Mouse (Mus musculus) midbrain, embryonic 13.5 days (tissue): ENCODE measurements around the gene Prss45. TPM values are rescaled to one million over a fixed set of nuclear protein-coding genes. Genes with fewer than 3 reads are reported as not detected.
"Not testable (repeated sequence)": the region's sequence is repeated elsewhere in the genome, so short reads cannot be mapped to it uniquely, and the experiment has no call there.

Experiments
- ATAC-seq: fragments of 200-750 bp; cut with Nextera tagmentation; 2 replicates; pipeline ENCODE4 v1.8.0; 2017; ENCODE audit warnings: mild to moderate bottlenecking, moderate TSS enrichment, moderate library complexity
- H3K27ac ChIP-seq: fragments of 300-500 bp; sonication (generic); 2 replicates; pipeline ENCODE4 v1.5.1; 2015; ENCODE audit warnings: inconsistent platforms, mild to moderate bottlenecking, moderate library complexity
- H3K27me3 ChIP-seq: fragments of 300-500 bp; sonication (generic); 2 replicates; pipeline ENCODE4 v1.6.1; 2015; ENCODE audit warnings: mild to moderate bottlenecking, inconsistent platforms
- H3K36me3 ChIP-seq: fragments of 300-500 bp; sonication (generic); 2 replicates; pipeline ENCODE4 v1.6.1; 2015; ENCODE audit warnings: mild to moderate bottlenecking, inconsistent platforms
- H3K4me1 ChIP-seq: fragments of 300-500 bp; sonication (generic); replicated peaks from 2 replicates; pipeline ENCODE4 v1.6.1; 2015; ENCODE audit warnings: inconsistent platforms
- H3K4me2 ChIP-seq: fragments of 300-500 bp; sonication (generic); replicated peaks from 2 replicates; pipeline ENCODE4 v1.6.1; 2015; ENCODE audit warnings: moderate library complexity, mild to moderate bottlenecking, inconsistent platforms
- H3K4me3 ChIP-seq: fragments of 300-500 bp; sonication (generic); replicated peaks from 2 replicates; pipeline ENCODE4 v1.5.1; 2015; ENCODE audit warnings: mild to moderate bottlenecking, inconsistent platforms
- H3K9ac ChIP-seq: fragments of 300-500 bp; sonication (generic); replicated peaks from 2 replicates; pipeline ENCODE4 v1.6.1; 2015; ENCODE audit warnings: mild to moderate bottlenecking, inconsistent platforms
- H3K9me3 ChIP-seq: fragments of 300-500 bp; sonication (generic); 2 replicates; pipeline ENCODE4 v1.6.1; 2016; ENCODE audit warnings: mild to moderate bottlenecking, inconsistent platforms
- WGBS: fragments of 180-500 bp; shearing (Covaris S2); methylation state at CpG from one replicate; pipeline ENCODE4 v1.1.7; 2015; 5-methylcytosine and 5-hydroxymethylcytosine counted together
- polyA plus RNA-seq: library from polyadenylated mRNA; unstranded; fragments of >200 nt; fragmentation: Nextera tagmentation; extraction: Ambion mirVana; gene quantifications from 2 replicates; pipeline ENCODE4 v1.2.1, GENCODE M21; 2015

The Prss45 gene
- polyA plus RNA-seq, result not detected in 2 replicates

DNA sequence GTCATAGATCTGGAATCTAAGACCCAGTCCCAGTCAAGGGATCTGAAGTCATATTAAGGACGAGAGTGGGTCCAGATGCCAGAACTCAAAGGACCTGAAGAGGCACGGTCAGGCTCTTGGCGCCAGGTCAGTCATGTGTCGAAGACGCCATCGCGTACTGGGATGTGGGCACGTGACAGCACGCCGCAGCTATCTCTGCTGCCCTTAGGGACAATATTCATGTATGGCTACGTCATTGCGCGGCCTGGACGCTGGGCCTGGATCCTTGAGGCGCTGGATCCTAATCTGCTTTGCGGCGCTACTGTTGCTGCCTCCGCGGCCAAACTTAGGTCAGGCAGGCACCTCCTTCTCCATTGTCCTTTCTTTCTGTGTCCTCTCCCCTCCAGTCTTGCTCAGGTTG is at the start of gene Prss45:
Prss45 (plus strand) TSS at position 178 of the 400 bp plus-strand sequence.
- no peak within 1 kb of the TSS for H3K4me2 ChIP-seq
- no peak within 1 kb of the TSS for H3K4me3 ChIP-seq
- ATAC-seq, result no peak
- H3K9ac ChIP-seq, result no peak within 1 kb of the TSS
- H3K36me3 ChIP-seq, result no peaks in the 10 kb centered on the region
- H3K9me3 ChIP-seq, result no peaks in the 10 kb centered on the region
- WGBS, result 84% methylated on average over 19 of the region's 19 CpGs
- H3K4me1 ChIP-seq, result 0 out of 2 replicates have a peak, but pooled peaks cover 3% of the 10 kb centered on the region
- no peak within 1 kb of the TSS for H3K27ac ChIP-seq
- no peaks in the 10 kb centered on the region for H3K27me3 ChIP-seq

DNA sequence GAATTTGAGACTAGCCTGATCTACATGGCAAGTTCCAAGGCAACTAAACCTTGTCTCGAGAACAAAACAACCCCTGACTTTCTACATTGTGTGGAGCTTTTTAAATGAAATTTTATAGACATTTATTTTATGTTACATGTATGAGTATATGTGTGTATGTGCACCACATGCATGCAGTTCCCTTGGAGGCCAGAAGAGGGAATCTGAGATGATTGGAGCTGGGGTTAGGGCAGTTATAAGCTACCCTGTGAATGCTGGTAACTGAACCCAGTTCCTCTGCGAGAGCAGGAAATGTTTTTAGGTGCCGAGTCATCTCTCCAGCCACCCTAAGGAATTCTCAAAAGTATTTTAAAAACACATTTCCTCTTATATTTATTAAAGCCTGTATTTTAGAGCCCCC is 46.2 kb upstream of the Prss45 start:
- WGBS, result 93% methylated on average over 3 of the region's 3 CpGs
- Histone ChIP-seq H3K27me3 (no peaks in the 10 kb centered on the region), H3K9ac (no peak overlapping the region), H3K36me3 (no peaks in the 10 kb centered on the region), H3K4me1 (no peaks in the 10 kb centered on the region), H3K27ac (no peak overlapping the region), H3K9me3 (no peaks in the 10 kb centered on the region), H3K4me3 (no peak overlapping the region), H3K4me2 (no peak overlapping the region)
- ATAC-seq, result no peak

DNA sequence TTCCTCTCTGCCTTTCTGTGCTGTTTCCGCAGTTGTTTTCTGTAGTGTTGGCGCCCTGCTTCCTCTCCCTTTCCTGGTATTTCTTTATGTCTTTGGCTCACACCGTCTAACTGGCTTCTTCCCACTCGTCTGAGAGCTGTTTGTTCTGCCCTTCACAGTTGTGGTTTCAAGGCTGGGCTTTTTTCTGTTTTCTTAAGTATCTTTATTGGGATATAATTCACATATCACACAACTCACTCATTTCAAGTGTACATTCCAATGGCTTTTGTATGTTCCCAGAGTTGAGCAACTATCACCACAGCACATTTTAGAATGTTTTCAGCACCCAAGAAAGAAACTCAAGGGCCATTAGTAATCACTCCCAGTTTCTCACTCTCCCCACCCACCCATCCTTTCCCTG is 43.9 kb upstream of the Prss45 start:
- Histone ChIP-seq H3K4me2 (no peak overlapping the region), H3K27me3 (no peaks in the 10 kb centered on the region), H3K36me3 (no peaks in the 10 kb centered on the region), H3K9ac (no peak overlapping the region), H3K4me1 (no peaks in the 10 kb centered on the region), H3K27ac (no peak overlapping the region), H3K4me3 (no peak overlapping the region), H3K9me3 (no peaks in the 10 kb centered on the region)
- ATAC-seq, result no peak
- 80% methylated on average over 4 of the region's 4 CpGs for WGBS

DNA sequence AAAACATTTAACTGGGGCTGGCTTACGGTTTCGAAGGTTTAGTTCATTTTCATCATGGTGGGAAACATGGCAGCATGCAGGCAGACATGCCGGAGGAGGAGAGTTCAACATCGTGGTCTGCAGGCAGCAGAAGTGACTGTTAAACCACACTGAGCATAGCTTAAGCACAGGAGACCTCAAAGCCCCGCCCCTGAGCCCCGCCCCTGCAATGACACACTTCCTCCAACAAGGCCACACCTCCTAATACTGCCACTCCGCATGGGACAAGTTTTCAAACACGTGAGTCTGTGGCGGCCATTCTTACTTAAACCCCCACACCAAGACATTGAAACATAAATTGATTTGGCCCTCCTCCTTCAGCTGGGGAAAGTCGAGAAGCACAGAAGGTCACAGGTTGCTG is 37.4 kb upstream of the Prss45 start:
- no peak overlapping the region for H3K9ac ChIP-seq
- WGBS, result 89% methylated on average over 10 of the region's 10 CpGs

DNA sequence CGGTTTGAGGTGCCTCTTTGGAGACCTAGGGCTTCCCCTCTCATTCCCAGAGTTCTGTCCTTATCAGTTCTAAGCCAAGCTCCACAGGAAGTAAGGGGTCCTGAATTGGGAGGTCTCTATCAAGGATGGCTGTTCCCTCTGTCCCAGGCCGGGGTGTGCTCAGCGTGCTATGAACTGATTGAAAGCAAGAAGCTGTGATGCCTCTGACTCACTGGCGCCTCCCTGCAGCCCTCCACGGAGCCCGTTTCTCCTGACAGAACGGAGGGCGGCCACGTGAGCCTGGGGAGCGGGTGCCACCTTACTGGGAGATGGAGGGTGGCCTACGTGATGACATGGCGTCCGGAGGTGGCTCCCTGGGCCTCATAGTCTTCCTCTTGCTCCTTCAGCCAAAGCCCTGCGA is 36.5 kb upstream of the Prss45 start, which contains the start of gene Prss42:
Prss42 (plus strand) TSS at position 301 of the 400 bp plus-strand sequence.
- H3K9ac ChIP-seq, result no peak within 1 kb of the TSS
- H3K27ac ChIP-seq, result no peak within 1 kb of the TSS
- H3K9me3 ChIP-seq, result no peaks in the 10 kb centered on the region
- H3K36me3 ChIP-seq, result no peaks in the 10 kb centered on the region
- WGBS, result 94% methylated on average over 14 of the region's 14 CpGs
- ATAC-seq, result no peak
- H3K4me3 ChIP-seq, result no peak within 1 kb of the TSS
- H3K27me3 ChIP-seq, result no peaks in the 10 kb centered on the region
- H3K4me1 ChIP-seq, result no peaks in the 10 kb centered on the region
- H3K4me2 ChIP-seq, result no peak within 1 kb of the TSS

More for the DNA sequence above, 37.4 kb upstream of the Prss45 start:
- Histone ChIP-seq H3K9me3 (no peaks in the 10 kb centered on the region), H3K27me3 (no peaks in the 10 kb centered on the region), H3K4me3 (no peak overlapping the region), H3K4me1 (no peaks in the 10 kb centered on the region), H3K4me2 (no peak overlapping the region), H3K36me3 (no peaks in the 10 kb centered on the region), H3K27ac (no peak overlapping the region)
- ATAC-seq, result no peak

DNA sequence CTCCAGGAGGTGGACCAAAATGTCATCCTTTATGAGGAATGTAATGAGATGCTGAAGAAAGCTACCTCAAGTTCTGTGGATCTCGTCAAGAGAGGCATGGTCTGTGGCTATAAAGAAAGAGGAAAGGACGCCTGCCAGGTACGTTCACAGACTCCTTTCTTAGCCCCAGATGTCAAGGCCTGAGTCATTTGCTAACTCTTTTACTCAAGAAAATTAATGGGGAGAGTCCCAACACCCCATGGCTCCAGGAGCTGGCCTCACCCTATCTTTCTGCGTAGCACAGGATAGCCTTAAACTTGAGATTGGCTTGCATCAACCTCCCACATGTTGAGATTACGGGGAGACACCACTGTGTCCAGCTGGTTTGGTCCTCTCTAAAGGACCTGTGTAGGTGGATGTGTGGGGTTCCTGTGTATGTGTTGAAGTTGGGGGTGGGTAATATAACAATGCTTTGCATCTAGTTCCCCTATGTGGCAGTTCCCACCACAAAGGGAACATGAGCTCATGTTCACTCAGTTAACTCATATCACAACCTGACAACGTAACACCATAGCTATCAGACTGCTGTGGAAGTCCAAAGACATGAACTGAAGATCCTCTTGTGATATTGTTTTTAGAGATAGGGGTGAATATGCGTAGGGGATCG is 33.4 kb upstream of the Prss45 start:
- H3K4me1 ChIP-seq, result no peaks in the 10 kb centered on the region
- no peak for ATAC-seq
- no peak overlapping the region for H3K4me2 ChIP-seq
- no peak overlapping the region for H3K4me3 ChIP-seq
- H3K36me3 ChIP-seq, result no peaks in the 10 kb centered on the region
- no peak overlapping the region for H3K9ac ChIP-seq
- no peaks in the 10 kb centered on the region for H3K27me3 ChIP-seq
- WGBS, result 90% methylated on average over 8 of the region's 8 CpGs
- H3K27ac ChIP-seq, result no peak overlapping the region
- H3K9me3 ChIP-seq, result no peaks in the 10 kb centered on the region

DNA sequence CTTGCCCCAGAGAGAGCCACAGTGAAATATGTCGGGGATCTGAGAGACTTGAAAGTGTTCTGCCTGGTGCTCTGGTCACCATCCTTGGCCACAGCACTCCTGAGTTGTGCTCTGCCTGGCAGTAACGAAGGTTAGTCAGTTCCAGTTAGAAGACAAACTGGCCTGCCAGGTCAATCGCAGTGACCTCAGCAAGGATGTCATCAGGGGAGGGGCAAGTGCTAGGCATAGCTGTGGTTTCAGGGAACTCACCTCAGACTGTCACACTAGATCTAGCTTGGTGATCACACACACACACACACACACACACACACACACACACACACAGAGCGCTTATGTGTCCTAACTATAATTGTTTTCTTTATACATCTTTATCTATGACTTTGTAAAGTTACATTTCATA is 31.1 kb upstream of the Prss45 start:
- Histone ChIP-seq H3K27me3 (no peaks in the 10 kb centered on the region), H3K36me3 (no peaks in the 10 kb centered on the region), H3K4me1 (no peaks in the 10 kb centered on the region), H3K9ac (no peak overlapping the region), H3K4me3 (no peak overlapping the region), H3K9me3 (no peaks in the 10 kb centered on the region), H3K27ac (no peak overlapping the region), H3K4me2 (no peak overlapping the region)
- WGBS, result 75% methylated on average over 4 of the region's 4 CpGs
- ATAC-seq, result no peak

DNA sequence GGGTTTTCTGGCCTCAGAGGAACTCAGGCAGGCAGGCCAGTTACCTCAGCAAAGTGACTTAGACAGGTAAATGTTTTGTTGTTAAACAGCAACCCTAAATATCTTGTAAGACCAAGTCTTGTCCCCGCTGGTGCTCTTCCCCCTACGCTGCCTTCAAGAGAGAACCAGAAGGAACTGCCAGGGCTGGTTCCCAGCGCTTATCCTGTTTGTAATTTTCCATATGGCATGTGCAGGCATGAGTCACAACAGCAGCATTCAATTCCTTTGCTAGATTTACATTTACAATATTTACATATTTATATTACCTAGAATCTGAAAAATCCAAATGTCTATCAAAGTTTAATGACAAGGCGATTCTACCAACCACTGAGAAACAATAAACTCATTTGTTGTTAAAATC is 24.3 kb upstream of the Prss45 start:
- no peak for ATAC-seq
- Histone ChIP-seq H3K27ac (no peak overlapping the region), H3K4me1 (no peaks in the 10 kb centered on the region), H3K4me2 (no peak overlapping the region), H3K9ac (no peak overlapping the region), H3K27me3 (no peaks in the 10 kb centered on the region), H3K9me3 (no peaks in the 10 kb centered on the region), H3K36me3 (no peaks in the 10 kb centered on the region), H3K4me3 (no peak overlapping the region)
- WGBS, result 88% methylated on average over 4 of the region's 4 CpGs

DNA sequence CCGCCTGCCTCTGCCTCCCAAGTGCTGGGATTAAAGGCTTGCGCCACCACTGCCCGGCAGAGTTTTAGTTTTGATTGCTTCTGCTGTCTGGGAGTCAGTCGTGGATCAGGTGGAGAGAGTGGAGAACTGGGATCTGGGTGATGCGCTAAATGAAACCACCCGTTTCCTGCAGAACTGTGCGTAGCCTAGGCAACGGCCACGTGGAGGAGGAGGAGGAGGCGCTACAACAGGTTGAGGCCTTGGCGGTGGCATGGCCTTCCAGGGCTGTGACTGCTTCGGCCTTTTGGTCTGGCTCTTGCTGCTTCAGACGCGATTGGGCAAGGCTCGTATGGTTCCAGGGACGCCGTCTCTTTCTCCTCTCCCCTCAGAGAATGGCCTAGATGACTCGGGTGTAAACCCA is 20.6 kb upstream of the Prss45 start, which contains the start of gene Prss44:
Prss44 (plus strand) TSS at position 206 of the 400 bp plus-strand sequence.
- 69% methylated on average over 18 of the region's 18 CpGs for WGBS
- no peaks in the 10 kb centered on the region for H3K4me1 ChIP-seq
- no peaks in the 10 kb centered on the region for H3K27me3 ChIP-seq
- no peak within 1 kb of the TSS for H3K27ac ChIP-seq
- ATAC-seq, result no peak
- no peak within 1 kb of the TSS for H3K4me3 ChIP-seq
- no peaks in the 10 kb centered on the region for H3K9me3 ChIP-seq
- no peak within 1 kb of the TSS for H3K9ac ChIP-seq
- H3K36me3 ChIP-seq, result no peaks in the 10 kb centered on the region
- H3K4me2 ChIP-seq, result no peak within 1 kb of the TSS

DNA sequence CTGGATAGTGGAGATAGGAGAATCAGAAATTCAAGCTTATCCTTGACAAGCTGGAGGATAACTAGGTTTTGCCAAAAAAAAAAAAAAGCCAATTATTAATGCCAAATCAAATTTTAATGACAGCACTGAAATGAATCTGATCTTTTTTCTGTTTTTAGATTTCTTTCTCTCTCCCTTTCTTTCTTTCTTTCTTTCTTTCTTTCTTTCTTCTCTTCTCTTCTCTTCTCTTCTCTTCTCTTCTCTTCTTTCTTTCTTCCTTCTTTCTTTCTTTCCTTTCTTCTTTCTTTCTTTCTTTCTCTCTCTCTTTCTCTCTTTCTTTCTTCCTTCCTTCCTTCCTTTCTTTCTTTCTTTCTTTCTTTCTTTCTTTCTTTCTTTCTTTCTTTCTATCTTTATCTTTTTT is 13.8 kb upstream of the Prss45 start:
- H3K27me3 ChIP-seq, H3K27ac ChIP-seq, H3K9me3 ChIP-seq, H3K4me1 ChIP-seq, H3K4me2 ChIP-seq, H3K9ac ChIP-seq, H3K36me3 ChIP-seq, H3K4me3 ChIP-seq, ATAC-seq: not testable (repeated sequence)

DNA sequence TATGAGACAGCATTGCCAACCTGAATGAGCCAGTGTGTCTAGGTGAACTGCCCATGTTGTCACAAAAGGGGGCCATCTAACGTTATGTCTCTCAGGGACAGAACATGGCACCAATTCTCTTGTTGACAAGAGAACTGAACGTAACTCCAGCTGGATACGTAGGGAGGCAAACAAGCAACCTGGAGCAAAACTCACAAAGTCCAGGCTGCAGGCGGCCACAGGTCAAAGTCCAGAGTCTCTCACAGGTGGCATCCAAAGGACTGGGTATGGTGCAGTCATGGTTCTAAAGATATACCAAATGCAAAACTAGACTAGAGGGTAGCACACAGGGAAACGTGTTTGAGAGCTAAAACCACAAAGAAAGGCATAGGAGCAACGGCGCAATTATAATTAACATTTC is 13.0 kb upstream of the Prss45 start:
- no peaks in the 10 kb centered on the region for H3K4me1 ChIP-seq
- H3K27me3 ChIP-seq, result no peaks in the 10 kb centered on the region
- H3K9me3 ChIP-seq, result no peaks in the 10 kb centered on the region
- ATAC-seq, result no peak
- H3K4me3 ChIP-seq, result no peak overlapping the region
- no peak overlapping the region for H3K27ac ChIP-seq
- H3K9ac ChIP-seq, result no peak overlapping the region
- no peak overlapping the region for H3K4me2 ChIP-seq
- 89% methylated on average over 7 of the region's 7 CpGs for WGBS
- no peaks in the 10 kb centered on the region for H3K36me3 ChIP-seq

DNA sequence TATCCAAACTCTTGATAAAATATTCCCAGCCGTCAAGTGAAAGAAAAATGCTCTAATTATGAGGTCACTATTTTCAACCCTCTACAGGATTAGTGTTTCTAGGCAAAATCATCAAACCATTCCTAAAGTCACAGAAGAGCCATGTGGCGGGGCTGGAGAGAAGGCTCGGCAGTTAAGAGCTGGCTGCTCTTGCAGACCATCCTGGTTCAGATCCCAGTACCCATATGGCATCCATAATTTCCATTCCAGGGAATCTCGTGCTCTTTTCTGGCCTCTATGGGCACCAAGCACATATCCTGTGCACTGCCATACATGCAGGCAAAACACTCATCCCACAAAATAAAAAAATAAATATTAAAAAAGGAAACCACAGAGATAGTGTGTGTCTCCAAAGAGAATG is 9.0 kb upstream of the Prss45 start:
- Histone ChIP-seq H3K9ac (no peak overlapping the region), H3K27me3 (no peaks in the 10 kb centered on the region), H3K4me1 (no peaks in the 10 kb centered on the region), H3K4me2 (no peak overlapping the region), H3K4me3 (no peak overlapping the region), H3K27ac (no peak overlapping the region), H3K9me3 (no peaks in the 10 kb centered on the region), H3K36me3 (no peaks in the 10 kb centered on the region)
- ATAC-seq, result no peak
- WGBS, result 84% methylated on average over 4 of the region's 4 CpGs

DNA sequence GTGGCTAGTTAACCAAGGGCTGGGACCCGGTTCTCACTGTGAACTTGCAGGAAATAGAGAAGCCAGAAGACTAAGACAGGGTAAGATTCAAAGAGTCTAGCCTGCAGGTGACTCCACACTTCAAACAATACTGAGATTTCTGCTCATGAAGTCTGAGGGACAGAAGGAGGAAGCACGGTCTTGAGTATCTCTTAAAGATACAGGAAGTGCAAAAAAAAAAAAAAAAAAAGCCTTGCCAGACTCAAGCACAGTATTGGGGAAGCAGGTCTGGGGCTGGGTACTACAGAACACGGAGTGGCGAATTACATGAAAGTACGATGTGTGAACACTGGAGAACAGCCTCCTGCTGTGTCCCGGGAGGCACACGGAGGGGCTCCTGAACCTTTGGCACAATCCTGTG is 8.6 kb upstream of the Prss45 start:
- no peaks in the 10 kb centered on the region for H3K27me3 ChIP-seq
- no peaks in the 10 kb centered on the region for H3K36me3 ChIP-seq
- H3K4me3 ChIP-seq, result no peak overlapping the region
- no peak overlapping the region for H3K9ac ChIP-seq
- H3K4me2 ChIP-seq, result no peak overlapping the region
- no peaks in the 10 kb centered on the region for H3K9me3 ChIP-seq
- WGBS, result 80% methylated on average over 7 of the region's 7 CpGs
- no peak for ATAC-seq
- H3K4me1 ChIP-seq, result no peaks in the 10 kb centered on the region
- H3K27ac ChIP-seq, result no peak overlapping the region
